Mouse (Mus musculus) midbrain, embryonic 16.5 days (tissue): ENCODE measurements around the gene A930004D18Rik. TPM values are rescaled to one million over a fixed set of nuclear protein-coding genes. Genes with fewer than 3 reads are reported as not detected.

ENCODE experiments used
- ATAC-seq: fragments of 200-750 bp; cut with Nextera tagmentation; 2 replicates; pipeline ENCODE4 v1.8.0; 2017; ENCODE audit warnings: moderate TSS enrichment
- H3K27ac ChIP-seq: fragments of 300-500 bp; sonication (generic); 2 replicates; pipeline ENCODE4 v1.5.1; 2014; ENCODE audit warnings: mild to moderate bottlenecking, low read length, mixed read lengths
- H3K27me3 ChIP-seq: fragments of 300-500 bp; sonication (generic); 2 replicates; pipeline ENCODE4 v1.6.1; 2014; ENCODE audit warnings: low read depth, low read length, mixed read lengths; ENCODE audit not compliant: control insufficient read depth, insufficient read depth
- H3K36me3 ChIP-seq: fragments of 300-500 bp; sonication (generic); 2 replicates; pipeline ENCODE4 v1.6.1; 2014; ENCODE audit warnings: mild to moderate bottlenecking, low read length, moderate library complexity, mixed read lengths; ENCODE audit not compliant: control insufficient read depth, insufficient read depth
- H3K4me1 ChIP-seq: fragments of 300-500 bp; sonication (generic); 2 replicates; pipeline ENCODE4 v1.6.1; 2014; ENCODE audit warnings: mild to moderate bottlenecking, low read length, mixed read lengths; ENCODE audit not compliant: control insufficient read depth, insufficient read depth
- H3K4me2 ChIP-seq: fragments of 300-500 bp; sonication (generic); 2 replicates; pipeline ENCODE4 v1.6.1; 2014; ENCODE audit warnings: mild to moderate bottlenecking, low read length, mixed read lengths
- H3K4me3 ChIP-seq: fragments of 300-500 bp; sonication (generic); 2 replicates; pipeline ENCODE4 v1.5.1; 2014; ENCODE audit warnings: low read depth, mild to moderate bottlenecking, low read length, moderate library complexity, mixed read lengths
- H3K9ac ChIP-seq: fragments of 300-500 bp; sonication (generic); 2 replicates; pipeline ENCODE4 v1.6.1; 2014; ENCODE audit warnings: low read depth, low read length, mixed read lengths
- H3K9me3 ChIP-seq: fragments of 300-500 bp; sonication (generic); replicated peaks from 2 replicates; pipeline ENCODE4 v1.6.1; 2014; ENCODE audit warnings: mild to moderate bottlenecking, low read length, mixed read lengths; ENCODE audit not compliant: control insufficient read depth, poor library complexity, severe bottlenecking
- WGBS: fragments of 180-500 bp; shearing (Covaris S2); extraction: QIAGEN DNeasy Blood & Tissue Kit; methylation state at CpG from one replicate; pipeline ENCODE4 v1.1.7; 2014; 5-methylcytosine and 5-hydroxymethylcytosine counted together
- polyA plus RNA-seq: library from polyadenylated mRNA; unstranded; fragments of >200 nt; fragmentation: Nextera tagmentation; extraction: Ambion mirVana; gene quantifications from 2 replicates; pipeline ENCODE4 v1.2.1, GENCODE M21; 2015

The A930004D18Rik gene
- polyA plus RNA-seq, 1 experiment from 2014 or later = 7.5 TPM

DNA sequence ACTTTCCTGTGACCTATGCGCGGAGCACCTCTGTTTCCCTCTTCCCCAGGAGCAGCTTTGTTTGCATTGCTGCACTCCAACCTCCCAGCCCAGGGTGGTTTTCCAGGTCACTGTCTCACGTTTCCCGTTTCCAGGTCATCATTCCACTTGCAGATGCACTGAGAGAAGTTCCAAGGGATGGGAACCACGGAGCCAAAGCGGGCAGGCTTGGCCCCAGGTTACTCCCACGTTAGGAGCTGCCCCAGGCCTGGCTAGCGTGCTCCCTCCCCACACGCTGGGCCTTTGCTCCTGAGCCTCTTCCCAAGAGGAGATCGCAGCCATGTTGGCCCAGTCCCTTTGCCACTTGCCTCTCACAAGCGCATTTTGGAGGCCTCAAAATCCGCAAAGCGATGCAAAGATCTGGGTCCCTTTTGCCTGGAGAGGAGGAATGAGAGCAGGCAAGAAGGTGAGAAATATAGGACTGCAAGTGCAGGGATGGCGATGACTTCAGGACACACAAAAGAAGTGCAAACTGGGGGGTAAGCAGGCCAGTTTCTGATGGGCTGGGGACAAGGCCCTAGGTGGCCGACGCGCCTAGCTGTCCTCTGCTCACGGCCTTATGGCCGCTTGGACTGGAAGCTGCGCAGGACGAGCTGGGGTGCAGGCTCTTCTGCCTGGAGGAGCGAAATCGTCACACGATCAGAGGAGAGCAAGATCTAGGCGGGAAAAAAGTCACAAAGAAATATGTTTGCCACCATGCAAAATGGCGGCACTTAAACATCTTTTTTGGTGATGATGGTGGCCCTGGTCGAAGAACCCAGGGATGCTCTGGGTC is 3.0 kb upstream of the A930004D18Rik start:
- Histone ChIP-seq H3K4me2 (peak overlapping the region; percentile 78), H3K4me3 (peak overlapping the region; percentile 14), H3K4me1 (peaks cover 63% of the 10 kb centered on the region), H3K27ac (peak overlapping the region; percentile 73), H3K27me3 (no peaks in the 10 kb centered on the region), H3K9ac (peak overlapping the region; percentile 66), H3K36me3 (no peaks in the 10 kb centered on the region), H3K9me3 (no peaks in the 10 kb centered on the region)
- ATAC-seq = peak; percentile 59; the same call in 1 of the 2 replicates
- 9% methylated on average over 27 of the region's 27 CpGs for WGBS

DNA sequence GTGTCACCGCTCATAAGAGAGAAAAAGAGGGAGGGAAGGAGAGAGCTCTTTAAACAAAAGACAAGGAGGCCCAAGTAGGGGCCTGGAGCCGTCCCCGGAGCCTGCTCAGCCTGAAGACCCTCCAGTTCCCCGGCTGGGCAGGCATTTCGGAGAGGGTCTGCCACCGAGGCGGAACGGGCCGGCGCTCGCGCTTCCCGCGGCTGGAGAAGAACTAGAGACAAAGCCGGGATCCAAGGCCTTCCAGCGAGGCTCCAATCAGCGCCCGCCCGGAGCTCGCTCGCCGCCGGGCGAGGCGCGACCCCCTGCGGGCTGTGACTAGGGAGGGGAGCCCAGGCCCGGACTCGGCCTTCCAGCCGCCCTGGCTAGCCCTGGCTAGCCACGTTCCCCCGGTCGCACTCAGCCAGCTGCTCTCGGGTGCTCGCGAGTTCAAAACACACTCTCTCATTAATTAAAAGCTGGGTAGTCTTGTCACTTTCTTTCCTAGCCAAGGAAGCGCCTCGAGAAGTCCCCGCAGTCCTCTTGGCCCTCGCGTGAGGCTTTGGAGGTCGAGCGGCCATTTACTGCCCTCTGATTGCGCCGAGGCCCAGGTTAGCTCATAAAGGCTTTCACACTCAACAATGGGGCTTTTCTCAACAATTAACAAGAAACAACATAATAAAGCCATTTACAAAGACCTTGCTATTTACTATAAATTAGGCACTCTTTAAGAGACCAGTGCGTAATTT is 2.2 kb upstream of the A930004D18Rik start:
- peak overlapping the region; percentile 78 for H3K4me2 ChIP-seq
- WGBS = 3% methylated on average over 46 of the region's 46 CpGs

DNA sequence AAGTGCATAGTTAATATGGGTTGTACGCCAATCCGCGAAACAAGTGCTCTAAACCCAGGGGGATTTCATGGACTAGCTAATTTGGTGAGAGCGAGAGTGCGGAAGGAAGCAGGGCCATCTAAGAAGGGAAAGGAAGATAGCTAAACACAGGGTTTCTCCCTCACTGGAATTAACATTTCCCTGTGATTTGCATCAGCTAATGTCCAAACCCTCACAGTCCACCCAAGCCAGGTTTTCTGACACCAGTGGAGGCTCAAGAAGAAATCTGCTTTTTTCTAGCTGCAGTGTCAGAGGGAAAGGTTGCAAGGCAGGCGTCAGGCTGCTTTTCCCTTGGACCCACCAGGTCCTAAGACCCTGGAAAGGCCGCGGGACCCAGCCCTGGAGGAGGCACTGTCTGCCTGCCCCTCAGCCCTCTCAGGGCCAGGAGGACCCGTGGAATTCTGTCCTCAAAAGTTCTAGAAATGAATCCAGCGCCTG is 1.4 kb upstream of the A930004D18Rik start:
- H3K4me1 ChIP-seq = peaks cover 50% of the 10 kb centered on the region

More for the DNA sequence above, 2.2 kb upstream of the A930004D18Rik start:
- peak overlapping the region; percentile 32 for H3K4me3 ChIP-seq
- peak overlapping the region; percentile 73 for H3K27ac ChIP-seq
- H3K36me3 ChIP-seq = no peaks in the 10 kb centered on the region
- H3K9me3 ChIP-seq = no peaks in the 10 kb centered on the region
- peak; percentile 59 for ATAC-seq
- H3K27me3 ChIP-seq = no peaks in the 10 kb centered on the region
- peaks cover 56% of the 10 kb centered on the region for H3K4me1 ChIP-seq
- H3K9ac ChIP-seq = peak overlapping the region; percentile 66

DNA sequence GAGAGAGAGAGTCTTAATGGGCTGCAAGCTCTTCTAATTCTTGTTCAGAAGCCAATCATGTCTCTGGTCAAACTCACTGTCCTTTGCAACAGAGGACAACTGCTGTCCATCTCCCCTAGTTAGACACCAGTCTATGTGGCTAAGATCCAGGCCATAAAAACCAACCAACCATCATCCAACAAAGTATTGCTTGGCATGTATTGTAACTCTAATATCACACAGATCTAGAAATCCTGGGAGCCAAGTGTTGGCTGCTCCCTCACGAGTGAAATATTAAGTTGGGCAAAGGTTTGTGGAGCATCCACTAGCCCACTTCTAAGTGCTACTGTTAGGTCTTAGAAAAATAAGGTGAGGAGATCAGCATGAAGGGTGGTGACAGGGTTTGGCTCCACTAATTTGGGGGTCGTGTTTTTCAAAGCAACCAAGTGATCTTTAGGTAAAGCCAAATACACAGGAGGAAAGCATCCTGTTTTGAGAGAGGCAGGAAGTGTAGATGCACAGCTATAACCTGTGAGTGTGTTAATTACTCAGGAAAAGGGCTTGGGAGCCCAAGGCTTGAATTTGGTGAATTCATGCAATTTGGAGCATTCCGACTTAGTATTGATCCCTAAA is 710 bp upstream of the A930004D18Rik start:
- Histone ChIP-seq H3K27ac (no peak overlapping the region), H3K4me3 (no peak overlapping the region), H3K4me2 (no peak overlapping the region), H3K4me1 (peaks cover 49% of the 10 kb centered on the region), H3K9me3 (no peaks in the 10 kb centered on the region), H3K9ac (no peak overlapping the region), H3K36me3 (no peaks in the 10 kb centered on the region), H3K27me3 (no peaks in the 10 kb centered on the region)
- no peak for ATAC-seq
- 56% methylated on average over 3 of the region's 3 CpGs for WGBS

More for the DNA sequence above, 1.4 kb upstream of the A930004D18Rik start:
- H3K4me3 ChIP-seq = no peak overlapping the region; the same call in 1 of the 2 replicates
- peak overlapping the region; percentile 78 for H3K4me2 ChIP-seq
- 30% methylated on average over 10 of the region's 10 CpGs for WGBS
- no peak for ATAC-seq
- H3K36me3 ChIP-seq = no peaks in the 10 kb centered on the region
- peak overlapping the region; percentile 52 for H3K27ac ChIP-seq
- no peaks in the 10 kb centered on the region for H3K27me3 ChIP-seq
- peak overlapping the region; percentile 54; the same call in 1 of the 2 replicates for H3K9ac ChIP-seq
- no peaks in the 10 kb centered on the region for H3K9me3 ChIP-seq

DNA sequence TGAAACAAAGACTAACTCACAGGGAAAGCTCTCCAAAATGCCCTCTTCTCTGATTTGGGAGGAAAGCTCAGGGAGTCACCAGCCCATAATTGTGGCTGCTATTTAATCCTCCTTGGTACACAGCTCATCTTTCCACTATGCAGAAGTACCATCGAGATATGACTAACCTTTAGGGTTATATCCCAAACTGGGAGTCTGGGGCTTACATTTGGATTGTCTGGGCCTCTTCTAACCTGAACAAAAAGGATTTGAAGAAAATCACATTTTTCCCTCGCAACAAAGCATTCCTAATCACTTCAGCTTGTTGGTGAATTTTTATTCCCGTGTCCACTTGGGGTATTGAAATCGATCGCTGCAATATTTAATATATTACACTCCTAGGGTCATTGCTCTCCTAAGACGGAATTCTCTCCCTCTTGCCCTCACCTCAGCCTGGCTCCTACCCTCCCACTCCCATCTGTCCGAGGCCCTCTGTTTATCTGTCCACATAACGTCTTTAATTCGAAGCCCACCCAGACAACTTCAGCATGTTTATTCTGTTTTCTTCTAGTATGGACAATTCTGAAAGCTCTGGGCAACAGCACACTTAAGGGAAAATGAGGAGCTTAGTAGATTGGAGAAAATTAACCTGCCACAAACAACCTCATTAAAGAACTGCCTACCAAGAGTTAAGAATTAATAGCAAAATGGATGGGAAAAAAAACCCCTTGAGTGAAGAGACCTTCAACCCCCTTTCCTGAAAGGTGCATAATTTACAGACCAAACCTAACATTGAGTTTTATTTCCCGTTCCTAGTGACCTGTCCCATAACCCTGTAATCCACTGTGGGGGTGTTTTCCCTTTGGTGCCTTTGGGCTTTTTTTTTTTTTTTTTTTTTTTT is 2.9 kb downstream of the A930004D18Rik start:
- Histone ChIP-seq H3K4me1 (peaks cover 30% of the 10 kb centered on the region), H3K36me3 (no peaks in the 10 kb centered on the region), H3K4me2 (no peak overlapping the region), H3K9me3 (no peaks in the 10 kb centered on the region), H3K27me3 (no peaks in the 10 kb centered on the region), H3K4me3 (no peak overlapping the region), H3K9ac (no peak overlapping the region), H3K27ac (no peak overlapping the region)
- no peak for ATAC-seq
- WGBS = 46% methylated on average over 10 of the region's 10 CpGs

DNA sequence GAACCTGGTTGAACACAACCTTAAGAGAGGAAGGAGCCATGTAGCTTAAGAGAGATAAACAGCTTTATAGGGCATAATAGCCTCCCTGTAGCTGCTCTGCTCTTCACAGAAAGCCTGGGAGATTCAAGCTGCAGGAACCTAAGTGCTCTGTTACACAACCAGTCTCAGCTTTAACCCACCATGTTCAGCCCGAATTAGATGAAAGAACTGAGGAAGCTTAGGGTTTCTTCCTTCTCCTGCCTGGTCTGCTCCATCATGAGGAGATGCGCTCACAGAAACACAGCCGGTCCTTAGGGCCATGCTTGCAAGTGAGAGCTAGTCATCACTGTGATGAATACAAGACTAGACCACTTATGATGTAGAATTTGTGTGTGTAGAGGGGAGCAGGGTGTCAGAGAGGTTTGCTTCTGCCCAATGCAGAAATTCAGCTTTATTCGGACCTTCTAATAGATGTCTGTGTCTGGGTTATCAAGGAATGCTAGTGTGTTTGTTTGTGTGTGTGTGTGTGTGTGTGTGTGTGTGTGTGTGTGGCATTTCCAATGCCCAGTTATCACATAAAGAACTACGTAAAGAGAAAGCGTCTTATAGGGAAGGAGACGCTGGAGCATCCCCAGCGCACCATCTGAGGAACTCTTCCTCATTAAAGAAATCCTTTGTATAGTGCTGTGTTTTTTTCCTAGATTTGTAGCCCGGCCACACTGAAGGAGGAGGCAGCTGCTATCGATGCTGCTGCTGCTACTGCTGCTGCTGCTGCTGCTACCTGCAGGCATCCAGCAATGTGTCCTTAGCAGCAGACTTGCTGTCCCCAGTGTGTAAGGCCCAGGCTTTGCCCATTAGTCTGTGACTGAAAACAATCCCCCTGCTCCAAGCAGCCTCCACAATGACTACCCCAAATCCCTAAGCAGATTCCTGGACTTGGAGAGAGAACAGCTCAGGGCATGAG is 4.1 kb downstream of the A930004D18Rik start:
- WGBS = 35% methylated on average over 10 of the region's 10 CpGs
- ATAC-seq = peak; percentile 40; the same call in 1 of the 2 replicates
- Histone ChIP-seq H3K4me2 (0 out of 2 replicates have a peak overlapping the region, but pooled peaks have one; percentile 9), H3K27me3 (no peaks in the 10 kb centered on the region), H3K27ac (no peak overlapping the region), H3K4me3 (no peak overlapping the region), H3K4me1 (peaks cover 23% of the 10 kb centered on the region), H3K9ac (no peak overlapping the region), H3K36me3 (no peaks in the 10 kb centered on the region), H3K9me3 (no peaks in the 10 kb centered on the region)

DNA sequence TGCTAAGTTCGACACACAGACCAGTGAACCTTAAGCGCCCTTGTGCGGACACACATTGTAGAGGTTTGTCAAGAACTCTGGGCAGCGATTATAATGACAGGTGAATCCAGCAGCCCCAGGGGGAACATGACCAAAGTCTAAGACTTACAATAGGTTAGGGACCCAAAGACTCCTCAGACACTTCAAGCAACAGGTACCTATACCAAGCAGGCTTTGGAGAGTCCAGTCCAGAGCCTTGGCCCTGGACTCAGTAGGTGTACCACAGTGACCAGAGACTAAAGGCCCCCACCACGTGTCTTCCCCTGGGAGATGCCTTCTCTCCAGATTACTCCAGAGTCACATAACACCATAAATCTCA is 5.0 kb downstream of the A930004D18Rik start:
- Histone ChIP-seq H3K4me1 (peaks cover 23% of the 10 kb centered on the region), H3K4me3 (no peak overlapping the region), H3K27me3 (no peaks in the 10 kb centered on the region), H3K4me2 (no peak overlapping the region), H3K27ac (no peak overlapping the region), H3K9me3 (no peaks in the 10 kb centered on the region), H3K9ac (no peak overlapping the region), H3K36me3 (no peaks in the 10 kb centered on the region)
- 39% methylated on average over 5 of the region's 5 CpGs for WGBS
- no peak for ATAC-seq
